Mouse (Mus musculus) ES-E14 (cell line): ENCODE measurements at regions not wholly inside any gene's neighbourhood (a gene's known extent, or its start where the extent isn't known, plus 50 kb on each side); places are given as distances from the start of the nearest gene placed in this dataset.

ENCODE experiments used
- DNase-seq: peaks from one replicate; pipeline ENCODE4 v3.0.0-alpha.2; 2013; ENCODE audit warnings: low read depth, low spot score
- H3K27ac ChIP-seq: 2 replicates; pipeline ENCODE4 v1.5.1; 2012; ENCODE audit warnings: low read depth, mild to moderate bottlenecking, low read length, moderate library complexity, mixed read lengths; ENCODE audit not compliant: poor library complexity, insufficient read depth, severe bottlenecking
- H3K36me3 ChIP-seq: 2 replicates; pipeline ENCODE4 v1.6.1; 2012; ENCODE audit warnings: mild to moderate bottlenecking, low read length, moderate library complexity, mixed read lengths; ENCODE audit not compliant: control insufficient read depth, poor library complexity, insufficient read depth, severe bottlenecking
- H3K4me1 ChIP-seq, 2 experiments: fragments of 150-350 bp in 1 of 2; sonication (generic) in 1 of 2; 2 replicates each; pipeline ENCODE4 v1.6.1; 2012; ENCODE audit warnings: low read length in 2 of 2, mild to moderate bottlenecking in 1 of 2, mixed read lengths in 1 of 2; ENCODE audit not compliant: control insufficient read depth in 2 of 2, insufficient read depth in 2 of 2, poor library complexity in 1 of 2
- H3K4me3 ChIP-seq, 2 experiments: fragments of 150-350 bp in 1 of 2; sonication (generic) in 1 of 2; 2 replicates each; pipeline ENCODE4 v1.5.1; 2012; ENCODE audit warnings: low read length in 2 of 2, low read depth in 1 of 2, mild to moderate bottlenecking in 1 of 2, mixed read lengths in 1 of 2; ENCODE audit not compliant: insufficient read depth in 1 of 2, poor library complexity in 1 of 2, severe bottlenecking in 1 of 2
- H3K9ac ChIP-seq: 2 replicates; pipeline ENCODE4 v1.6.1; 2012; ENCODE audit warnings: low read depth, mild to moderate bottlenecking, low read length, mixed read lengths; ENCODE audit not compliant: poor library complexity, insufficient read depth, severe bottlenecking
- H3K9me3 ChIP-seq: fragments of 150-350 bp; sonication (generic); 2 replicates; pipeline ENCODE4 v1.6.1; 2012; ENCODE audit warnings: low read depth, mild to moderate bottlenecking, low read length; ENCODE audit not compliant: control insufficient read depth, insufficient read depth
- CHD2 ChIP-seq: IDR thresholded peaks from 2 replicates; pipeline ENCODE4 v1.6.1; 2014; ENCODE audit warnings: mild to moderate bottlenecking, low read depth, low read length, inconsistent platforms
- HCFC1 ChIP-seq: IDR thresholded peaks from 2 replicates; pipeline ENCODE4 v1.6.1; 2012; ENCODE audit warnings: low read length, inconsistent platforms, borderline replicate concordance; ENCODE audit not compliant: insufficient read depth
- MAFK ChIP-seq: IDR thresholded peaks from 2 replicates; pipeline ENCODE4 v1.6.1; 2014; ENCODE audit warnings: mild to moderate bottlenecking, low read depth, low read length, inconsistent platforms; ENCODE audit not compliant: insufficient read depth
- ZC3H11A ChIP-seq: IDR thresholded peaks from 2 replicates; pipeline ENCODE4 v1.6.1; 2012; ENCODE audit warnings: low read depth, mild to moderate bottlenecking, inconsistent platforms, low read length, borderline replicate concordance
- ZNF384 ChIP-seq: IDR thresholded peaks from 2 replicates; pipeline ENCODE4 v1.6.1; 2012; ENCODE audit warnings: low read depth, low read length, inconsistent platforms
- in situ Hi-C, 2 experiments: fragments of 600-800 bp; cut with MboI; formaldehyde crosslinking; loops; one replicate each; pipeline ENCODE4 v1.15.1; 2025; ENCODE audit warnings: low sequenced_read_pairs in 2 of 2, inconsistent platforms in 1 of 2; ENCODE audit not compliant: unreplicated experiment in 2 of 2

- Histone ChIP-seq H3K27ac (no peak overlapping the region), H3K4me3 (no peak overlapping the region), H3K36me3 (no peaks in the 10 kb centered on the region), H3K9me3 (no peaks in the 10 kb centered on the region), H3K9ac (no peak overlapping the region), H3K4me1 (no peaks in the 10 kb centered on the region)
- no peak for DNase-seq
- in situ Hi-C loops: no loop called here
- no peak for TF ChIP-seq ZNF384
- no peak for TF ChIP-seq MAFK
- TF ChIP-seq ZC3H11A: no peak
- TF ChIP-seq HCFC1: no peak
- no peak for TF ChIP-seq CHD2
Measured at GRCm38 (mm10) chr19:30289721-30290120, 57.0 kb downstream of the Mbl2 start.

DNA sequence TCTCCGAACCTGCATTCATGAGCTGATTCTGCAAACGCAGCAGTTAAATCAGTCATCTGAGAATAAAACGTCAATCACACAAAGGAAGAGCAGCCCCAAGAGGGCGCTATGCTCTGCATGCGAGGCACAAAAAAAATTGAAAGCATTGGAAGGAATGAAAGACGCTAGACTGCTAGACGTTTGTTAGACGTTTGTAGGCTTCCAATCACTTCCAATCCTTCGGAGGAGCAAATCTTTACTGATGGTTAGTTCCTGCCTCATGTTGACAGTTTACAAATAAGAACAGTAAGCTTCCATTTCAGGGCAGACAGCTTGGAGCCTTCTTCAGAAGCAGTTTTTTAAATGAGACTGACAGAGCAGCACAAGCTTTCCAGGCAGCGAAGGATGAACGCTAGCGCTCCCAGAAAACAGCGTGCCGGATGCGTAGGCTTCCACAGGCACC lies 62.5 kb downstream of the Mbl2 start:
- no peaks in the 10 kb centered on the region for H3K36me3 ChIP-seq
- DNase-seq: peak; percentile 13
- TF ChIP-seq MAFK (peak; percentile 79), ZC3H11A (no peak), HCFC1 (no peak), CHD2 (no peak), ZNF384 (peak; percentile 78)
- H3K4me1 ChIP-seq: no peaks in the 10 kb centered on the region
- H3K9me3 ChIP-seq: no peaks in the 10 kb centered on the region
- H3K27ac ChIP-seq: no peak overlapping the region
- H3K9ac ChIP-seq: no peak overlapping the region
- in situ Hi-C loops: no loop called here
- H3K4me3 ChIP-seq: no peak overlapping the region

- Histone ChIP-seq H3K9me3 (no peaks in the 10 kb centered on the region), H3K4me1 (no peaks in the 10 kb centered on the region), H3K9ac (no peak overlapping the region), H3K4me3 (no peak overlapping the region), H3K36me3 (no peaks in the 10 kb centered on the region), H3K27ac (no peak overlapping the region)
- TF ChIP-seq ZC3H11A (no peak), MAFK (no peak), HCFC1 (no peak), CHD2 (no peak), ZNF384 (no peak)
- DNase-seq: no peak
- in situ Hi-C loops: no loop called here
Measured at GRCm38 (mm10) chr19:30296024-30296423, 63.3 kb downstream of the Mbl2 start.

GRCm38 (mm10) chr19:30299536-30299935 lies 66.8 kb downstream of the Mbl2 start:
- TF ChIP-seq ZNF384: no peak
- no peak for TF ChIP-seq CHD2
- TF ChIP-seq HCFC1: no peak
- TF ChIP-seq MAFK: no peak
- no peak for TF ChIP-seq ZC3H11A
- DNase-seq: no peak
- H3K4me3 ChIP-seq: no peak overlapping the region
- in situ Hi-C loops: no loop called here
- no peaks in the 10 kb centered on the region for H3K4me1 ChIP-seq
- no peak overlapping the region for H3K27ac ChIP-seq
- no peak overlapping the region for H3K9ac ChIP-seq
- no peaks in the 10 kb centered on the region for H3K9me3 ChIP-seq
- no peaks in the 10 kb centered on the region for H3K36me3 ChIP-seq

GRCm38 (mm10) chr19:30302281-30302680 lies 69.5 kb downstream of the Mbl2 start:
- no peak overlapping the region for H3K4me3 ChIP-seq
- DNase-seq: no peak
- no peaks in the 10 kb centered on the region for H3K9me3 ChIP-seq
- H3K27ac ChIP-seq: no peak overlapping the region
- no peaks in the 10 kb centered on the region for H3K36me3 ChIP-seq
- TF ChIP-seq MAFK (no peak), HCFC1 (no peak)
- H3K4me1 ChIP-seq: no peaks in the 10 kb centered on the region
- in situ Hi-C loops: no loop called here
- H3K9ac ChIP-seq: no peak overlapping the region
